Mouse (Mus musculus): ENCODE data around the gene Stard7. TPM values are rescaled to one million over a fixed set of nuclear protein-coding genes. Genes with fewer than 3 reads are reported as not detected.

Stard7 gene
- polyA plus RNA-seq, 1 experiment from 2014 or later, result 94.5 TPM

DNA sequence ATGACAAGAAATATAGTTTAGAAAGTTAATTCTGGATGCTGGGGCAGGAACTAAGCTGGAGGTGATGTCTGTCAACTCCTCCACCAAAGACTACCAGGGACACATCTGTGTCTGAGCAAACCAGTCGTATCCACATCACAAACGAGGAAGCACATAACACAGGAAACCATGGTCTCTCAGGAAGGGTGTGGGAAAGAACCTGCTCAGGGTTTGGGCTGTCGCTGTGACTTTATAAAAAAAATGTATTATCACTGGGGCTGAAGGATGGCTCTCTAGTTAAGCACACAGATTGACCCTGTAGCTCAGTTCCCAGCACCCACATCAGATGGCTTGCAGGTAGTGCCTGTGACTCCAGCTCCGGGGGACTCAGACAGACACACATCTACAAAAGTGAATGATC, 49.1 kb downstream of the Stard7 start:
- Histone ChIP-seq H3K9ac (ENCODE audit: low read length) (no peak overlapping the region), H3K9me3 (ENCODE audit: control insufficient read depth, low read length) (no peaks in the 10 kb centered on the region), H3K4me1 (replicated peaks; ENCODE audit: control insufficient read depth, insufficient read depth, low read length) (no peaks in the 10 kb centered on the region), H3K36me3 (ENCODE audit: control insufficient read depth, insufficient read depth, low read length) (no peaks in the 10 kb centered on the region), H3K4me2 (ENCODE audit: low read length) (no peak overlapping the region), H3K27me3 (replicated peaks; ENCODE audit: control insufficient read depth, insufficient read depth, low read length) (no peaks in the 10 kb centered on the region), H3K4me3 (ENCODE audit: low read depth, low read length) (no peak overlapping the region), H3K27ac (ENCODE audit: low read depth) (no peak overlapping the region)
- ATAC-seq (replicated peaks; ENCODE audit: low FRiP score, low TSS enrichment, low read depth) (no peak), DNase-seq (ENCODE audit: low spot score) (no peak)
- 64% methylated on average over 4 of the region's 4 CpGs for WGBS

DNA sequence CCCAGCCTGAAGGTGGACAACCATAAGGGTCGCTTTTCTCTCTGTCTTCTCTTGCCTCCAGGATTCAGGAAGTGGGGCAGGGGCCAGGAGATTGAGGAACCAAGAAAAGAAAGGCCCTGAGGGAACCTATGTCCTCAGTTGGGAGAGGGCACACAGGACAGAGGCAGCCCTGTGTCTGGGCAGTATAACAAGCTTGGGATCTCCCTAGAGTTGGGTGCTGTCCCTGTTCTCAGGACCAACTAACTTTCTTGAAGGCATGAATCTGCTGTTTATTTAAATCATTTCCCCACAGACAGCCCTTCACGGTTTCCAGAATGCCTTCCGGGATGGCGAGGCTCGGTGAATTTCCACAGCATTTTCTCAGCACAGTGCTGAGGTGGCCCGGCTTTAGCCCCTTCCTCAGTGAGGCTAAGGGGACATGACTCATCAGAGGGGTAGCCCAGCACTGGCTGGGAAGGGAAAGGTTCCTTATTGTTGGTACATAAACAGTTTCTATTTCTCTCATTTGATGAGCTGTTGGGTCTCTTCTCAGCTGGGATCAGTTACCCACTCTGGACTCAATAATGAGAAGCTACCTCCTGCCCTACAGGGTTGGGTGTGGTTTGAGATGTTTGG, 52.8 kb downstream of the Stard7 start:
- 79% methylated on average over 6 of the region's 6 CpGs for WGBS
- ATAC-seq (replicated peaks; ENCODE audit: low FRiP score, low TSS enrichment, low read depth), result no peak
- no peak for DNase-seq (ENCODE audit: low spot score)
- Histone ChIP-seq H3K27me3 (replicated peaks; ENCODE audit: control insufficient read depth, insufficient read depth, low read length) (no peaks in the 10 kb centered on the region), H3K9me3 (ENCODE audit: control insufficient read depth, low read length) (no peaks in the 10 kb centered on the region), H3K27ac (ENCODE audit: low read depth) (no peak overlapping the region), H3K36me3 (ENCODE audit: control insufficient read depth, insufficient read depth, low read length) (no peaks in the 10 kb centered on the region), H3K4me3 (ENCODE audit: low read depth, low read length) (no peak overlapping the region), H3K4me2 (ENCODE audit: low read length) (no peak overlapping the region), H3K9ac (ENCODE audit: low read length) (no peak overlapping the region), H3K4me1 (replicated peaks; ENCODE audit: control insufficient read depth, insufficient read depth, low read length) (no peaks in the 10 kb centered on the region)

DNA sequence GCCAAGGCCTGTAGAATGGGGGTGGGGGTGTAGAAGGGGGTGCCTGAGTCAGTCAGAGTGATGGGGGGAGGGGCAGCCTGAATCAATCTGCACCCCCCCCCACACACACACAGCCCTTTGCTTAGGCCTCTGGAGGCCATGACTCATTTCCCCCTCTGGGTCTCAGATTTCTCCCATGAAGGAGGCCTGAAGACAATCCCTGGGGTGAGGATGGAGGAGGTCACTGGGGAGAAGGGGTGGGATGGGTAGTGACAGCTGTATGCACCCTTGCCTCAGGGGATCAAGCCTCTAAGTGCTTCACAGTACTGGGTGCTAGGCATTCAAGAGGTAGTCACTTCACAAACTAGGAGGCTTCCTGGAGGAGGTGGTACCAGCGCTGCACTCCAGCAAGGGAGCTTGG, 53.6 kb downstream of the Stard7 start:
- Histone ChIP-seq H3K27ac (ENCODE audit: low read depth) (no peak overlapping the region), H3K4me1 (replicated peaks; ENCODE audit: control insufficient read depth, insufficient read depth, low read length) (no peaks in the 10 kb centered on the region), H3K9ac (ENCODE audit: low read length) (no peak overlapping the region), H3K4me2 (ENCODE audit: low read length) (no peak overlapping the region), H3K9me3 (ENCODE audit: control insufficient read depth, low read length) (no peaks in the 10 kb centered on the region), H3K36me3 (ENCODE audit: control insufficient read depth, insufficient read depth, low read length) (no peaks in the 10 kb centered on the region), H3K4me3 (ENCODE audit: low read depth, low read length) (no peak overlapping the region), H3K27me3 (replicated peaks; ENCODE audit: control insufficient read depth, insufficient read depth, low read length) (no peaks in the 10 kb centered on the region)
- DNase-seq (ENCODE audit: low spot score) (no peak), ATAC-seq (replicated peaks; ENCODE audit: low FRiP score, low TSS enrichment, low read depth) (no peak)
- 78% methylated on average over 1 of the region's 1 CpGs for WGBS

DNA sequence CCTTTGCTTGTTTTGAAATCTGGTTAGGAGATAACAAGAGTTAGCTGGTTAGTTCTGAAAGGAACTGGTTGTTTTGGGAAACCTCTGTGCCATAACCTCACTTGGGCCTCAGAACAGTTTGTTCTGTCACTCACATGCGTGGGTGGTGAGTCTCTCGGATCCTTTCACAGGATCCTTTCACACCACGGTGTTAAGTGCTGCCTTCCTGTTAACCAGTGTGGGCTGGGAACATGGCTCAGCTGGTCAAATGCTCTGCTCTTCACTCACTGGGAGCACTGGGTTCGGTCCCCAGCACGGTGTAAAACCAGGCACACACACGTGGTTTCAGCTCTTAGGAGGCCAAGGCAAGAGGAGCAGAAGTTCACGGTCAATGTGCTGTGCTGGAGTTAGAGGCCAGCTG, 54.4 kb downstream of the Stard7 start:
- no peak for DNase-seq (ENCODE audit: low spot score)
- no peaks in the 10 kb centered on the region for H3K9me3 ChIP-seq (ENCODE audit: control insufficient read depth, low read length)
- no peak overlapping the region for H3K9ac ChIP-seq (ENCODE audit: low read length)
- no peak overlapping the region for H3K27ac ChIP-seq (ENCODE audit: low read depth)
- H3K4me2 ChIP-seq (ENCODE audit: low read length), result no peak overlapping the region
- no peaks in the 10 kb centered on the region for H3K36me3 ChIP-seq (ENCODE audit: control insufficient read depth, insufficient read depth, low read length)
- 59% methylated on average over 7 of the region's 7 CpGs for WGBS
- no peak for ATAC-seq (replicated peaks; ENCODE audit: low FRiP score, low TSS enrichment, low read depth)
- H3K4me3 ChIP-seq (ENCODE audit: low read depth, low read length), result no peak overlapping the region
- no peaks in the 10 kb centered on the region for H3K4me1 ChIP-seq (replicated peaks; ENCODE audit: control insufficient read depth, insufficient read depth, low read length)
- no peaks in the 10 kb centered on the region for H3K27me3 ChIP-seq (replicated peaks; ENCODE audit: control insufficient read depth, insufficient read depth, low read length)

DNA sequence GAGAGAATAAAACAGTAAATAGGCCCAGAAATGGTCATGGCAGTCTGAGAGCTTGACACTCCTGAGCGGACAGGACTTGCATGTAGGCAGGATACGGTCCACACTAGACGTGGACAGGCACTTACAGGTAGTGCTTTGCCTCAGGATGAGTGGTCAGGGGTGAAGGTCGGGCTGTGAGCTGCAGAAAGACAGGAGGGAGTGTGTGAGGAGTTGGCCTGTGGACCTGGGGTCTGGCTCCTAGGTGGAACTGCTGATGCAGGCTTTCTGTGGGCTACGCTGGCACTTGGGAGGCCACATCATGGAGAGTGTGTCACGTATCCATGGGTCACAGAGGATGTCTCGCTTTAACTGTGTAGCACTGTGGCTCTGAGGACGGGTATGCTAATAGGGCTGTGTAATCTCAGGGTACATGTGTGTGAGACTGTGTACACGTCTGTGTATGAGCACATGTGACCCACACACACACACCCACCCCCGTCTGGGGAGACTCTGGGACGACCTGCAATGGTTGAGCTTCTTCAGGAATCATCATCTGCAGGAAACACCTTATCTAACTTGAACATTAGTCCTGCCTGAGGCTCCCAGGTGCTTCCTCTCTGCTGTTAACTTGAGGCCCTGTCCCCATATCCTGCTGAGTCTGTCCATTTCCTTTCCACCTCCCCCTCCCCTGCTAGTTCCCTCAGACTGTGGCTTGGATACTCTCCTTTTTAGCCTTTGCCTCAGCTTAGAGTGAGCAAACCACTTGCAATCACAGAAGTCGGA, 58.3 kb downstream of the Stard7 start:
- Histone ChIP-seq H3K27me3 (replicated peaks; ENCODE audit: control insufficient read depth, insufficient read depth, low read length) (no peaks in the 10 kb centered on the region), H3K9ac (ENCODE audit: low read length) (0 out of 2 replicates have a peak overlapping the region, but pooled peaks have one; percentile 10), H3K36me3 (ENCODE audit: control insufficient read depth, insufficient read depth, low read length) (no peaks in the 10 kb centered on the region), H3K4me1 (replicated peaks; ENCODE audit: control insufficient read depth, insufficient read depth, low read length) (no peaks in the 10 kb centered on the region), H3K27ac (ENCODE audit: low read depth) (no peak overlapping the region), H3K9me3 (ENCODE audit: control insufficient read depth, low read length) (no peaks in the 10 kb centered on the region), H3K4me3 (ENCODE audit: low read depth, low read length) (no peak overlapping the region), H3K4me2 (ENCODE audit: low read length) (no peak overlapping the region)
- 71% methylated on average over 12 of the region's 12 CpGs for WGBS
- ATAC-seq (replicated peaks; ENCODE audit: low FRiP score, low TSS enrichment, low read depth) (no peak), DNase-seq (ENCODE audit: low spot score) (no peak)

DNA sequence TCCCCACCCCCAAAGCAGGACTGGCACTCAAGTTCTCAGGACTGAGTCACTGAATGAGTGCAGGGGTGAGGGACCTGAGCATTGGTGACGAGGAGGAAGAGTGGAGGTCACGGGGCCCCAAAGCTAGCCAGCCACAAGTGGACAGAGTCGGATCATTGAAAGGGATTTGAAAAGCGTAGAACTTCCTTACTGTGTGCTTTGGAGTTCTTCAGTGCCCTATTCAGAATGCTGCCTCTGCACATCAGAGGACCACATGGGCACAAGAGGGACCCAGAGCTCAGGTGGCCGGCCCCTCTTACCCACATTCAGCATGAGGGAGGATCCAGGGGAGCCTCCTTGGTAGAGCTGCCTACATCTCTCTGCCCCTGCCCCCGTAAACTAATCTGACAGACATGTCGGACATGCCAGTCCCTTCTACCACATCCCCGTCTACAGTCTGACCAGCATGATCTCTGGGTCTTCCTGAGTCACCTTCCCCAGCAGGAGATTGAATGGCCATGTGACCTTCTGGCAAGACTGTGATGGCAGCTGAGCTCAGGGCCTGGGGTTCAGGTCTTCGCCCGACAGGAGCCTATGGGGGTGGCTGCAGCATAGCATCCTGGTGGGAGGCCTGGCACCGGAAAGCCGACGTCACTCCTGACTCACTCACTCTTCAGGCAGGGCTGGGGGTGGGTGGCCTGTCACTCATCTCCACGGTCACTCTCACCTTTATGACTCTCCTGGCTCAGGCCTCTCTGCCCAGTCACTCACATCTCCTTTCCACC, 63.0 kb downstream of the Stard7 start:
- ATAC-seq (replicated peaks; ENCODE audit: low FRiP score, low TSS enrichment, low read depth) (no peak), DNase-seq (ENCODE audit: low spot score) (no peak)
- no peak overlapping the region for H3K27ac ChIP-seq (ENCODE audit: low read depth)
- H3K4me3 ChIP-seq (ENCODE audit: low read depth, low read length), result no peak overlapping the region
- H3K36me3 ChIP-seq (ENCODE audit: control insufficient read depth, insufficient read depth, low read length), result no peaks in the 10 kb centered on the region
- no peak overlapping the region for H3K4me2 ChIP-seq (ENCODE audit: low read length)
- 79% methylated on average over 14 of the region's 14 CpGs for WGBS
- peaks cover 33% of the 10 kb centered on the region for H3K27me3 ChIP-seq (replicated peaks; ENCODE audit: control insufficient read depth, insufficient read depth, low read length)
- H3K9ac ChIP-seq (ENCODE audit: low read length), result no peak overlapping the region
- H3K9me3 ChIP-seq (ENCODE audit: control insufficient read depth, low read length), result no peaks in the 10 kb centered on the region
- 0 out of 2 replicates have a peak, but pooled peaks cover 6% of the 10 kb centered on the region for H3K4me1 ChIP-seq (replicated peaks; ENCODE audit: control insufficient read depth, insufficient read depth, low read length)

DNA sequence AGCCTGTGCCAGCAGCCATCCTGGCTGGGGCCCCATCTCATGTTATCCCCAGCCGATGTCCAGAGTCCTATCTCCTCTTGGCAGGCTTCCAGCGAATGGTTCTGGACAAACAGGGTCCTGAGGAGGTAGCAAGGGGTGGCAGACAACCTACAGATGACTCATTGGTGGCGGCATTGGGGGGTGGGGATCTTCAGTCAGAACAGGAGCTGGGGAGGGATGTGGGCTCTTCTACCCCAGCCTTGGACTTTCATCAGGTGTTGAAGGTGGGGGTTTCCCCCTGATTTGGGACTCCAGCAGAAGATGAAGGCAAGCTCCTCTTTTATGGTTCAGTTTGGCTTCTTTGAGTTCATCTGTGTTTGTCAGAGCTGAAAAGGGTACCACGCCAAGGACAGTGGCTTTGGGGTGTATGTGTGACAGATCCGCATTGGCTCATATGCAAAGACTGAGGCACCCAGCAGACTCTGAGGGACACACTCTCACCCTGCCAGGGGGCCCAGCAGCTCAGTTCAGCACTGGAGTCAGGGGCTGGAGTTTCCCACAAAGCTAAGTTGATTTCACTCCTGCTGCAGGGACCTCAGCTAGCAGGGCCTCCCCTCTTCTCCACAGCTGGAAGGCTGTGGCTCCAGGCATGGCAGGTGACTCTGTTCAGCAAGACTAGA, 64.1 kb downstream of the Stard7 start:
- Histone ChIP-seq H3K4me2 (ENCODE audit: low read length) (no peak overlapping the region), H3K36me3 (ENCODE audit: control insufficient read depth, insufficient read depth, low read length) (no peaks in the 10 kb centered on the region), H3K9ac (ENCODE audit: low read length) (no peak overlapping the region), H3K4me1 (replicated peaks; ENCODE audit: control insufficient read depth, insufficient read depth, low read length) (0 out of 2 replicates have a peak, but pooled peaks cover 6% of the 10 kb centered on the region), H3K27ac (ENCODE audit: low read depth) (no peak overlapping the region), H3K27me3 (replicated peaks; ENCODE audit: control insufficient read depth, insufficient read depth, low read length) (peaks cover 37% of the 10 kb centered on the region), H3K9me3 (ENCODE audit: control insufficient read depth, low read length) (no peaks in the 10 kb centered on the region), H3K4me3 (ENCODE audit: low read depth, low read length) (no peak overlapping the region)
- ATAC-seq (replicated peaks; ENCODE audit: low FRiP score, low TSS enrichment, low read depth), result no peak
- DNase-seq (ENCODE audit: low spot score), result no peak
- 59% methylated on average over 5 of the region's 5 CpGs for WGBS

DNA sequence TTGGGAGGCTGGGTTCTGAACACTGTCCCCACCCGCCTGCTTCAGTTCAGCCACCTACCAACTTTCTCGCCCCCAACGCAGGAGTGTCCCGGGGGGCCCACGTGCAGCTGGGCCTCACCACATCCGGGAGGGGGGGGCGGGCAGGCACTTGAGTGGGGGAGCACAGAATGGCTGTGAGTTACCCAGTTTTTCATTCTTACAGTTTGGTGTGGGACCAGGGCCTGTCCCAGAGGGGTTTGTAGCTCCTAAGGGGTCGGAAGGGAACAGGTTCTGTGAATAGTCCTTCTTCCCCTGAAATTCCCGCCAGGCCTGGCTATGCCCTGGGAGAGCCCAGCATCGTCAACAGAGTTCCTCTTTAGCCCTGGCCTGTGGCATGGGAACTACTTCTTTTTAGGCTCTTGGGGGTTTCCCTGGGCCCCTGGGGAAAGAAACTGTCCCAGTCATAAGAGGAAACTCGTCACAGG, 65.1 kb downstream of the Stard7 start:
- H3K9ac ChIP-seq (ENCODE audit: low read length), result no peak overlapping the region
- H3K36me3 ChIP-seq (ENCODE audit: control insufficient read depth, insufficient read depth, low read length), result no peaks in the 10 kb centered on the region

More for the DNA sequence above, 65.1 kb downstream of the Stard7 start:
- 48% methylated on average over 11 of the region's 11 CpGs for WGBS
- DNase-seq (ENCODE audit: low spot score), result no peak
- H3K4me1 ChIP-seq (replicated peaks; ENCODE audit: control insufficient read depth, insufficient read depth, low read length), result 0 out of 2 replicates have a peak, but pooled peaks cover 6% of the 10 kb centered on the region
- H3K9me3 ChIP-seq (ENCODE audit: control insufficient read depth, low read length), result no peaks in the 10 kb centered on the region
- peaks cover 37% of the 10 kb centered on the region for H3K27me3 ChIP-seq (replicated peaks; ENCODE audit: control insufficient read depth, insufficient read depth, low read length)
- no peak for ATAC-seq (replicated peaks; ENCODE audit: low FRiP score, low TSS enrichment, low read depth)
- H3K27ac ChIP-seq (ENCODE audit: low read depth), result no peak overlapping the region
- H3K4me2 ChIP-seq (ENCODE audit: low read length), result no peak overlapping the region
- no peak overlapping the region for H3K4me3 ChIP-seq (ENCODE audit: low read depth, low read length)
